Mouse (Mus musculus): ENCODE measurements around the gene Nadk2. TPM values are rescaled to one million over a fixed set of nuclear protein-coding genes. Genes with fewer than 3 reads are reported as not detected.

Gene Nadk2
- total and polyA plus RNA-seq, 2 experiments from 2014 or later = 28.9 to 33.7 TPM

GRCm38 (mm10) chr15:9110526-9111347 is 39.7 kb downstream of the Nadk2 start:
- H3K27me3 ChIP-seq (ENCODE audit: insufficient read depth, low read length) = no peaks in the 10 kb centered on the region
- TF ChIP-seq CTCF (IDR thresholded peaks at IDR 0.05) = no peak
- no peak for ATAC-seq (ENCODE audit: low FRiP score)
- no peak overlapping the region for H3K27ac ChIP-seq (ENCODE audit: low read depth, low read length)
- H3K4me3 ChIP-seq (ENCODE audit: low read depth, low read length) = no peak overlapping the region
- no peak for DNase-seq (ENCODE audit: low spot score)
- WGBS = 81% methylated on average over 6 of the region's 6 CpGs
- no peaks in the 10 kb centered on the region for H3K9me3 ChIP-seq (ENCODE audit: low read length)
- no peak overlapping the region for H3K4me2 ChIP-seq (ENCODE audit: low read depth, low read length, poor library complexity, severe bottlenecking)
- peaks cover 21% of the 10 kb centered on the region for H3K36me3 ChIP-seq (ENCODE audit: insufficient read depth, low read length)
- H3K4me1 ChIP-seq (ENCODE audit: insufficient read depth, low read length) = no peaks in the 10 kb centered on the region
- H3K9ac ChIP-seq (replicated peaks; ENCODE audit: low read length, poor library complexity, severe bottlenecking) = no peak overlapping the region

GRCm38 (mm10) chr15:9111648-9112047 is 40.6 kb downstream of the Nadk2 start:
- no peaks in the 10 kb centered on the region for H3K27me3 ChIP-seq (ENCODE audit: insufficient read depth, low read length)
- H3K4me1 ChIP-seq (ENCODE audit: insufficient read depth, low read length) = no peaks in the 10 kb centered on the region
- no peak overlapping the region for H3K9ac ChIP-seq (replicated peaks; ENCODE audit: low read length, poor library complexity, severe bottlenecking)
- no peak overlapping the region for H3K27ac ChIP-seq (ENCODE audit: low read depth, low read length)
- DNase-seq (ENCODE audit: low spot score) = no peak
- peaks cover 26% of the 10 kb centered on the region for H3K36me3 ChIP-seq (ENCODE audit: insufficient read depth, low read length)
- TF ChIP-seq CTCF (IDR thresholded peaks at IDR 0.05) = no peak
- no peak overlapping the region for H3K4me3 ChIP-seq (ENCODE audit: low read depth, low read length)
- no peaks in the 10 kb centered on the region for H3K9me3 ChIP-seq (ENCODE audit: low read length)
- 85% methylated on average over 3 of the region's 3 CpGs for WGBS
- no peak overlapping the region for H3K4me2 ChIP-seq (ENCODE audit: low read depth, low read length, poor library complexity, severe bottlenecking)
- no peak for ATAC-seq (ENCODE audit: low FRiP score)

GRCm38 (mm10) chr15:9113556-9113955 is 42.5 kb downstream of the Nadk2 start:
- WGBS = 78% methylated on average over 9 of the region's 9 CpGs
- ATAC-seq (ENCODE audit: low FRiP score) = no peak
- H3K9me3 ChIP-seq (ENCODE audit: low read length) = no peaks in the 10 kb centered on the region
- no peak overlapping the region for H3K4me2 ChIP-seq (ENCODE audit: low read depth, low read length, poor library complexity, severe bottlenecking)
- H3K4me3 ChIP-seq (ENCODE audit: low read depth, low read length) = no peak overlapping the region
- H3K36me3 ChIP-seq (ENCODE audit: insufficient read depth, low read length) = peaks cover 32% of the 10 kb centered on the region
- TF ChIP-seq CTCF (IDR thresholded peaks at IDR 0.05) = no peak
- no peaks in the 10 kb centered on the region for H3K27me3 ChIP-seq (ENCODE audit: insufficient read depth, low read length)
- no peaks in the 10 kb centered on the region for H3K4me1 ChIP-seq (ENCODE audit: insufficient read depth, low read length)
- no peak overlapping the region for H3K27ac ChIP-seq (ENCODE audit: low read depth, low read length)
- DNase-seq (ENCODE audit: low spot score) = no peak
- H3K9ac ChIP-seq (replicated peaks; ENCODE audit: low read length, poor library complexity, severe bottlenecking) = no peak overlapping the region

GRCm38 (mm10) chr15:9114131-9114530 is 43.1 kb downstream of the Nadk2 start:
- no peak for TF ChIP-seq CTCF (IDR thresholded peaks at IDR 0.05)
- Histone ChIP-seq H3K27me3 (ENCODE audit: insufficient read depth, low read length) (no peaks in the 10 kb centered on the region), H3K9ac (replicated peaks; ENCODE audit: low read length, poor library complexity, severe bottlenecking) (no peak overlapping the region), H3K4me2 (ENCODE audit: low read depth, low read length, poor library complexity, severe bottlenecking) (no peak overlapping the region), H3K4me1 (ENCODE audit: insufficient read depth, low read length) (no peaks in the 10 kb centered on the region), H3K4me3 (ENCODE audit: low read depth, low read length) (no peak overlapping the region), H3K36me3 (ENCODE audit: insufficient read depth, low read length) (peaks cover 37% of the 10 kb centered on the region), H3K27ac (ENCODE audit: low read depth, low read length) (no peak overlapping the region), H3K9me3 (ENCODE audit: low read length) (no peaks in the 10 kb centered on the region)
- WGBS = 79% methylated on average over 4 of the region's 4 CpGs
- no peak for ATAC-seq (ENCODE audit: low FRiP score)
- DNase-seq (ENCODE audit: low spot score) = no peak

DNA sequence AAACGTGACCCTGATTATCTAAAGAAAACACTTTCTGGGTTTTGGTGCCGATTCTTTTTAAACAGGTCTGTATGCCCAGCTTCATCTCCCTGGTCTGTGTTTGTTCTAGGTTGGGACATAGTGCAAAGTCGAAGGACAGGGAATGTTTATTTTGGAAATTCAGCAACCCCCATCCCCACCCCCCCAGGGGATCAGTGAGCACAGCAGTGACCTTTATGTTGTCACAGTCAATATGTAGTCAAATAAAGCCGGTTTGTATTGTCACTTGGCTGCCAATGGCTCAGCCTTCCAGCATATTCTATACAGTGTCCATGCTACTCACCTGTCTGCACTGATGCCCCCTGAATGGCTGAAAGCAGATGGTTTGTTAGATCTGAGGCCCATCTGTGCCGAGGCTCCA is 43.5 kb downstream of the Nadk2 start:
- DNase-seq (ENCODE audit: low spot score) (no peak), ATAC-seq (ENCODE audit: low FRiP score) (0 out of 2 replicates have a peak, but pooled peaks have one; percentile 41)
- H3K27ac ChIP-seq (ENCODE audit: low read depth, low read length) = no peak overlapping the region
- no peaks in the 10 kb centered on the region for H3K4me1 ChIP-seq (ENCODE audit: insufficient read depth, low read length)
- 83% methylated on average over 5 of the region's 5 CpGs for WGBS
- H3K4me2 ChIP-seq (ENCODE audit: low read depth, low read length, poor library complexity, severe bottlenecking) = no peak overlapping the region
- TF ChIP-seq CTCF (IDR thresholded peaks at IDR 0.05) = no peak
- H3K36me3 ChIP-seq (ENCODE audit: insufficient read depth, low read length) = peaks cover 37% of the 10 kb centered on the region
- H3K9ac ChIP-seq (replicated peaks; ENCODE audit: low read length, poor library complexity, severe bottlenecking) = no peak overlapping the region
- no peak overlapping the region for H3K4me3 ChIP-seq (ENCODE audit: low read depth, low read length)
- H3K27me3 ChIP-seq (ENCODE audit: insufficient read depth, low read length) = no peaks in the 10 kb centered on the region
- no peaks in the 10 kb centered on the region for H3K9me3 ChIP-seq (ENCODE audit: low read length)

DNA sequence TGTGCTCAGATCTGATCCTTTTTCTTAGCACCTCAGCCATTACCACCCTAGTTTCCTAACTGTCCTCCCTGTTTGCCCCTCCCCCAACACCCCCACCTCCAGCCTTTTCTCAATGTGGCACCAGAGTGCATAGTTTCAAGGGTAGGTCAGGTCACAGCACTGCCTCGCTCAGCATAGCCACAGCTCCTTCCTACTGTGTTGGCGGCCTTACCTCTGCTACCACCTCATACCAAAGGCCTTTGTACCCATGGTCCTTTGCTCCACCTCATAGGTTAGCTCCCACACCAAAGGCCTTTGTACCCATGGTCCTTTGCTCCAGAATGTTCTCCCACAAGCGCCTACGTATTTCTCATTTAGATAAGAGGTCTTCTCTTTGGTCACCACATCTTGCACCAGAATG is 47.8 kb downstream of the Nadk2 start:
- H3K4me1 ChIP-seq (ENCODE audit: insufficient read depth, low read length) = no peaks in the 10 kb centered on the region
- no peak overlapping the region for H3K9ac ChIP-seq (replicated peaks; ENCODE audit: low read length, poor library complexity, severe bottlenecking)
- no peak for DNase-seq (ENCODE audit: low spot score)
- no peak overlapping the region for H3K4me3 ChIP-seq (ENCODE audit: low read depth, low read length)
- no peak overlapping the region for H3K4me2 ChIP-seq (ENCODE audit: low read depth, low read length, poor library complexity, severe bottlenecking)
- WGBS = 95% methylated on average over 4 of the region's 4 CpGs
- no peak for TF ChIP-seq CTCF (IDR thresholded peaks at IDR 0.05)
- no peaks in the 10 kb centered on the region for H3K27me3 ChIP-seq (ENCODE audit: insufficient read depth, low read length)
- H3K9me3 ChIP-seq (ENCODE audit: low read length) = no peaks in the 10 kb centered on the region
- no peak overlapping the region for H3K27ac ChIP-seq (ENCODE audit: low read depth, low read length)
- ATAC-seq (ENCODE audit: low FRiP score) = no peak
- H3K36me3 ChIP-seq (ENCODE audit: insufficient read depth, low read length) = peaks cover 47% of the 10 kb centered on the region
